Mouse (Mus musculus) heart, postnatal 0 days (tissue): Measurements from ENCODE around the gene Uchl1. TPM values are rescaled to one million over a fixed set of nuclear protein-coding genes. Genes with fewer than 3 reads are reported as not detected.
A peak's percentile ranks its signal among the peaks of the same experiment; 100 is the strongest.

ENCODE experiments used
- ATAC-seq: fragments of 200-750 bp; cut with Nextera tagmentation; 2 replicates; pipeline ENCODE4 v1.8.0; 2017; ENCODE audit warnings: low read depth, moderate number of reproducible peaks, moderate library complexity; ENCODE audit not compliant: insufficient read depth
- DNase-seq: peaks from one replicate; pipeline ENCODE4 v3.0.0-alpha.2; 2016; ENCODE audit warnings: low spot score
- H3K27ac ChIP-seq: fragments of 300-500 bp; sonication (generic); 2 replicates; pipeline ENCODE4 v1.5.1; 2014; ENCODE audit warnings: low read depth, mild to moderate bottlenecking
- H3K27me3 ChIP-seq: fragments of 300-500 bp; sonication (generic); 2 replicates; pipeline ENCODE4 v1.6.1; 2014; ENCODE audit warnings: low read length, mixed read lengths; ENCODE audit not compliant: control insufficient read depth, insufficient read depth
- H3K36me3 ChIP-seq: fragments of 300-500 bp; sonication (generic); replicated peaks from 2 replicates; pipeline ENCODE4 v1.6.1; 2014; ENCODE audit warnings: low read length, mixed read lengths; ENCODE audit not compliant: control insufficient read depth, insufficient read depth
- H3K4me1 ChIP-seq: fragments of 300-500 bp; sonication (generic); 2 replicates; pipeline ENCODE4 v1.6.1; 2014; ENCODE audit warnings: antibody characterized with exemption; ENCODE audit not compliant: control insufficient read depth, insufficient read depth
- H3K4me2 ChIP-seq: fragments of 300-500 bp; sonication (generic); 2 replicates; pipeline ENCODE4 v1.6.1; 2014; ENCODE audit warnings: low read depth, mild to moderate bottlenecking, low read length, moderate library complexity
- H3K4me3 ChIP-seq: fragments of 300-500 bp; sonication (generic); 2 replicates; pipeline ENCODE4 v1.5.1; 2014; ENCODE audit warnings: low read depth, low read length
- H3K9ac ChIP-seq: fragments of 300-500 bp; sonication (generic); replicated peaks from 2 replicates; pipeline ENCODE4 v1.6.1; 2014; ENCODE audit warnings: low read depth, low read length, mixed read lengths
- H3K9me3 ChIP-seq: fragments of 300-500 bp; sonication (generic); replicated peaks from 2 replicates; pipeline ENCODE4 v1.6.1; 2016; ENCODE audit warnings: low read length; ENCODE audit not compliant: control insufficient read depth
- CTCF ChIP-seq: IDR thresholded peaks from 2 replicates; pipeline ENCODE4 v1.5.1; 2016; ENCODE audit warnings: antibody characterized with exemption, control low read depth, low read depth
- EP300 ChIP-seq: IDR thresholded peaks from 2 replicates; pipeline ENCODE4 v1.6.1; 2016; ENCODE audit warnings: antibody characterized with exemption, low read depth
- WGBS: fragments of 180-500 bp; shearing (Covaris S2); extraction: QIAGEN DNeasy Blood & Tissue Kit; methylation state at CpG from one replicate; pipeline ENCODE4 v1.1.7; 2014; 5-methylcytosine and 5-hydroxymethylcytosine counted together
- polyA plus RNA-seq: library from polyadenylated mRNA; unstranded; fragments of >200 nt; fragmentation: Nextera tagmentation; extraction: Ambion mirVana; gene quantifications from 2 replicates; pipeline ENCODE4 v1.2.1, GENCODE M21; 2015
- total RNA-seq: library from RNA; depleted of rRNA; stranded (reverse); fragments of >200 nt; gene quantifications from 2 replicates; pipeline ENCODE4 v1.2.3, GENCODE M21; 2014; ENCODE audit warnings: low replicate concordance; rRNA removed

The Uchl1 gene
- total and polyA plus RNA-seq, 2 experiments from 2014 or later: 56.7 to 97.4 TPM

GRCm38 (mm10) chr5:66730621-66731301 lies 54.9 kb downstream of the Uchl1 start:
- no peak overlapping the region for H3K4me2 ChIP-seq
- no peaks in the 10 kb centered on the region for H3K4me1 ChIP-seq
- no peak overlapping the region for H3K9ac ChIP-seq
- peak; percentile 64 for DNase-seq
- no peak overlapping the region for H3K27ac ChIP-seq
- TF ChIP-seq CTCF: no peak
- no peaks in the 10 kb centered on the region for H3K36me3 ChIP-seq
- WGBS: 51% methylated on average over 11 of the region's 11 CpGs
- H3K9me3 ChIP-seq: no peaks in the 10 kb centered on the region
- ATAC-seq: peak; percentile 41; the same call in 1 of the 2 replicates
- peaks cover 17% of the 10 kb centered on the region; the same call in 1 of the 2 replicates for H3K27me3 ChIP-seq
- no peak overlapping the region for H3K4me3 ChIP-seq

- Histone ChIP-seq H3K27ac (no peak overlapping the region), H3K36me3 (no peaks in the 10 kb centered on the region), H3K4me3 (no peak overlapping the region), H3K4me2 (no peak overlapping the region), H3K4me1 (no peaks in the 10 kb centered on the region), H3K9me3 (no peaks in the 10 kb centered on the region), H3K27me3 (peaks cover 17% of the 10 kb centered on the region; the same call in 1 of the 2 replicates), H3K9ac (no peak overlapping the region)
- ATAC-seq (no peak), DNase-seq (no peak)
- no peak for TF ChIP-seq EP300
- no peak for TF ChIP-seq CTCF
- WGBS: 73% methylated on average over 1 of the region's 1 CpGs
These were observed 55.4 kb downstream of the Uchl1 start for GRCm38 (mm10) chr5:66731302-66731697.

GRCm38 (mm10) chr5:66733556-66733955 lies 57.7 kb downstream of the Uchl1 start:
- 81% methylated on average over 1 of the region's 1 CpGs for WGBS
- H3K27ac ChIP-seq: no peak overlapping the region
- no peak for DNase-seq
- no peaks in the 10 kb centered on the region for H3K9me3 ChIP-seq
- H3K4me2 ChIP-seq: no peak overlapping the region
- H3K36me3 ChIP-seq: no peaks in the 10 kb centered on the region
- 0 out of 2 replicates have a peak, but pooled peaks cover 8% of the 10 kb centered on the region for H3K27me3 ChIP-seq
- no peak overlapping the region for H3K4me3 ChIP-seq
- H3K9ac ChIP-seq: no peak overlapping the region
- ATAC-seq: no peak
- H3K4me1 ChIP-seq: no peaks in the 10 kb centered on the region
- TF ChIP-seq EP300 (no peak), CTCF (no peak)

Other genes starting within 250 kb of the Uchl1 start
- 31.1 and 41.0 TPM in 2 replicates for gene Apbb2, start 57.3 kb upstream of the Uchl1 start, total RNA-seq
- 31.8 and 31.9 TPM in 2 replicates for gene Apbb2, start 57.3 kb upstream of the Uchl1 start, polyA plus RNA-seq
- 30.0 and 33.8 TPM in 2 replicates for gene Limch1, start 69.7 kb downstream of the Uchl1 start, total RNA-seq
- 19.0 and 21.1 TPM in 2 replicates for gene Limch1, start 69.7 kb downstream of the Uchl1 start, polyA plus RNA-seq